7 mouse cellular contexts compared by ENCODE assay signal in genomic region chr17:63285265-63285939, GRCm38 (mm10).
DNase-seq lines count a peak whose midpoint lies in the region; ATAC-seq and TF ChIP-seq lines count a peak whose summit lies in the region.

No protein-coding gene starts in this region.

- 43% methylated on average over 11 of the region's 11 CpGs for WGBS in lung, embryonic 15.5 days

- no peak overlapping the region for H3K4me3 ChIP-seq in ES-E14 (ENCODE audit: insufficient read depth in 1 of 2, low read depth in 1 of 2, low read length in 2 of 2, poor library complexity in 1 of 2, severe bottlenecking in 1 of 2)
- no peak overlapping the region for H3K4me3 ChIP-seq in lung, embryonic 15.5 days

- DNase-seq in ES-E14 (ENCODE audit: low read depth, low spot score) = no peak
- DNase-seq in adrenal gland, postnatal 36 days = peak; percentile 33 to 42
- peak; percentile 36 to 45 for DNase-seq in frontal cortex, postnatal 25 days (ENCODE audit: low spot score in 2 of 2)
- DNase-seq in kidney, postnatal 14 days = peak; percentile 43
- DNase-seq in right cerebral cortex, postnatal 14 days = peak; percentile 53

- no peaks in the 10 kb centered on the region for H3K27me3 ChIP-seq in lung, embryonic 15.5 days

- in situ Hi-C loops in ES-E14 (cut with MboI; ENCODE audit: low sequenced_read_pairs in 2 of 2, unreplicated experiment in 2 of 2) = no loop called here

- no peak overlapping the region for H3K27ac ChIP-seq in ES-E14 (ENCODE audit: insufficient read depth, low read depth, low read length, poor library complexity, severe bottlenecking)
- peak overlapping the region; percentile 37; the same call in 1 of the 2 replicates for H3K27ac ChIP-seq in lung, embryonic 15.5 days

- H3K4me2 ChIP-seq in lung, embryonic 15.5 days = no peak overlapping the region

- H3K9me3 ChIP-seq in ES-E14 (ENCODE audit: control insufficient read depth, insufficient read depth, low read depth, low read length) = no peaks in the 10 kb centered on the region
- H3K9me3 ChIP-seq in lung, embryonic 15.5 days = no peaks in the 10 kb centered on the region

- H3K9ac ChIP-seq in ES-E14 (ENCODE audit: insufficient read depth, low read depth, low read length, poor library complexity, severe bottlenecking) = no peak overlapping the region
- no peak overlapping the region for H3K9ac ChIP-seq in lung, embryonic 15.5 days

- H3K36me3 ChIP-seq in ES-E14 (ENCODE audit: control insufficient read depth, insufficient read depth, low read length, poor library complexity, severe bottlenecking) = no peaks in the 10 kb centered on the region
- no peaks in the 10 kb centered on the region for H3K36me3 ChIP-seq in lung, embryonic 15.5 days

- H3K4me1 ChIP-seq in ES-E14 (ENCODE audit: control insufficient read depth in 2 of 2, insufficient read depth in 2 of 2, low read length in 2 of 2, poor library complexity in 1 of 2) = no peaks in the 10 kb centered on the region
- peaks cover 48% of the 10 kb centered on the region for H3K4me1 ChIP-seq in lung, embryonic 15.5 days

- ATAC-seq in lung, embryonic 15.5 days (ENCODE audit: borderline replicate concordance, extremely low read depth, low FRiP score, low TSS enrichment) = peak; percentile 81
- no peak for ATAC-seq in megakaryocyte progenitor cell, adult 5-6 weeks (replicated peaks; ENCODE audit: poor library complexity)

TF ChIP-seq in ES-E14, 5 proteins besides CTCF, POLR2A, EP300 and RAD21:
- TF ChIP-seq CHD2 (IDR thresholded peaks at IDR 0.05; ENCODE audit: low read depth, low read length) = no peak
- no peak for TF ChIP-seq ZNF384 (IDR thresholded peaks at IDR 0.05; ENCODE audit: low read depth, low read length)
- TF ChIP-seq HCFC1 (IDR thresholded peaks at IDR 0.05; ENCODE audit: borderline replicate concordance, insufficient read depth, low read length) = no peak
- 0 out of 2 replicates have a peak, but pooled peaks have one; percentile 6 for TF ChIP-seq MAFK (IDR thresholded peaks at IDR 0.05; ENCODE audit: insufficient read depth, low read depth, low read length)
- no peak for TF ChIP-seq ZC3H11A (IDR thresholded peaks at IDR 0.05; ENCODE audit: borderline replicate concordance, low read depth, low read length)
TF ChIP-seq in ES-E14: peak in this region for 1.
